Comparison of ENCODE assay signal across 11 mouse cellular contexts in the genomic region with DNA sequence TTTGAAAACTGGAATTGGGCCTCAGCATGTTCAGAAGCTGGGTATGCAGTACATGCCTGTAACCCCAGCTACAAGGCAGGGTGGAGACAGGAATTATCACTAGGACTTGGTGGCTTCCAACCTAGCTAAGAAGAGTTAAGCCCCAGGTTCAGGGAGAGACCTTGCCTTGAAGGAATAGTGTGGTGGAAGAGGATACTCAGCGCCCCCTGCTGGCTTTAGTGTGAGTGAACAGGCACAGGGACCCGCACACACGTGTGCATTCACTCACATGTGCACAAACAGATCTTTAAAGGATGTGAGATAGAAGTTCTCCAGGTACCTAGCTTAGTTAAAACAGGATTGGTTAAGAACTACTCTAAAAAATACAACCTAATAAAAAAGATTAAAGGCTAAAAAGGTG. TPM values are rescaled to one million over a fixed set of nuclear protein-coding genes. Genes with fewer than 3 reads are reported as not detected.
DNase-seq lines count a peak whose midpoint lies in the region; ATAC-seq and TF ChIP-seq lines count a peak whose summit lies in the region.
"Had no signal": no experiment of that assay in that cellular context is flagged by ENCODE, and none has a peak within 500 bp of the region (broad histone marks: within the 10 kb centered on the region; RNA-seq: fewer than 3 reads in every experiment).

No protein-coding gene starts in this region.

- no peak overlapping the region for H3K4me2 ChIP-seq in midbrain, postnatal 0 days (ENCODE audit: low read depth, low read length, poor library complexity, severe bottlenecking)
- H3K4me2 ChIP-seq in midbrain, embryonic 16.5 days (ENCODE audit: low read length) = no peak overlapping the region
- no peak overlapping the region for H3K4me2 ChIP-seq in hindbrain, embryonic 13.5 days
- H3K4me2 ChIP-seq: heart, embryonic 13.5 days; limb, embryonic 12.5 days; neural tube, embryonic 15.5 days had no signal

- WGBS in midbrain, postnatal 0 days = 70% methylated on average over 3 of the region's 3 CpGs
- 73% methylated on average over 3 of the region's 3 CpGs for WGBS in midbrain, embryonic 16.5 days
- WGBS in hindbrain, embryonic 13.5 days = 75% methylated on average over 3 of the region's 3 CpGs

- H3K4me3 ChIP-seq in midbrain, postnatal 0 days (ENCODE audit: low read depth, low read length) = no peak overlapping the region
- no peak overlapping the region for H3K4me3 ChIP-seq in midbrain, embryonic 16.5 days (ENCODE audit: low read depth, low read length)
- H3K4me3 ChIP-seq in hindbrain, embryonic 13.5 days = no peak overlapping the region
- H3K4me3 ChIP-seq: heart, embryonic 13.5 days; limb, embryonic 12.5 days; neural tube, embryonic 15.5 days had no signal

- no peak for ATAC-seq in midbrain, postnatal 0 days (ENCODE audit: low FRiP score)
- no peak for ATAC-seq in midbrain, embryonic 16.5 days
- ATAC-seq in hindbrain, embryonic 13.5 days (ENCODE audit: low FRiP score) = no peak

- H3K27me3 ChIP-seq in midbrain, postnatal 0 days (ENCODE audit: insufficient read depth, low read length) = no peaks in the 10 kb centered on the region
- no peaks in the 10 kb centered on the region for H3K27me3 ChIP-seq in midbrain, embryonic 16.5 days (ENCODE audit: control insufficient read depth, insufficient read depth, low read depth, low read length)
- no peaks in the 10 kb centered on the region for H3K27me3 ChIP-seq in hindbrain, embryonic 13.5 days
- H3K27me3 ChIP-seq: heart, embryonic 13.5 days; limb, embryonic 12.5 days; neural tube, embryonic 15.5 days had no signal

- H3K4me1 ChIP-seq in midbrain, postnatal 0 days (ENCODE audit: insufficient read depth, low read length) = peaks cover 10% of the 10 kb centered on the region
- H3K4me1 ChIP-seq in midbrain, embryonic 16.5 days (ENCODE audit: control insufficient read depth, insufficient read depth, low read length) = peaks cover 12% of the 10 kb centered on the region
- peaks cover 15% of the 10 kb centered on the region for H3K4me1 ChIP-seq in hindbrain, embryonic 13.5 days (replicated peaks)

- H3K27ac ChIP-seq in midbrain, postnatal 0 days (ENCODE audit: low read depth, low read length) = no peak overlapping the region
- H3K27ac ChIP-seq in midbrain, embryonic 16.5 days (ENCODE audit: low read length) = no peak overlapping the region
- H3K27ac ChIP-seq in hindbrain, embryonic 13.5 days = no peak overlapping the region
- H3K27ac ChIP-seq: heart, embryonic 13.5 days; limb, embryonic 12.5 days; neural tube, embryonic 15.5 days had no signal

- no peaks in the 10 kb centered on the region for H3K9me3 ChIP-seq in midbrain, postnatal 0 days (ENCODE audit: low read length)
- no peaks in the 10 kb centered on the region for H3K9me3 ChIP-seq in midbrain, embryonic 16.5 days (replicated peaks; ENCODE audit: control insufficient read depth, low read length, poor library complexity, severe bottlenecking)
- H3K9me3 ChIP-seq in hindbrain, embryonic 13.5 days = no peaks in the 10 kb centered on the region
- H3K9me3 ChIP-seq: heart, embryonic 13.5 days; limb, embryonic 12.5 days; neural tube, embryonic 15.5 days had no signal

- TF ChIP-seq CTCF in midbrain, postnatal 0 days (IDR thresholded peaks at IDR 0.05) = peak; percentile 50

- DNase-seq in embryo, embryonic 10.5 days (ENCODE audit: low spot score) = peak; percentile 21
- no peak for DNase-seq in embryo, embryonic 10 days (ENCODE audit: low spot score)
- DNase-seq in midbrain, postnatal 0 days (ENCODE audit: low spot score) = no peak
- peak; percentile 42 for DNase-seq in c-Kit-positive CD71-positive TER-119-positive erythroid progenitor cells, embryonic 14.5 days (ENCODE audit: low spot score)
- DNase-seq in retina, embryonic 14.5 days (ENCODE audit: low spot score) = peak; percentile 23
- DNase-seq in gastrocnemius, adult 8-10 months (ENCODE audit: low spot score in 2 of 2) = no peak

- peaks cover 15% of the 10 kb centered on the region for H3K36me3 ChIP-seq in midbrain, postnatal 0 days (ENCODE audit: insufficient read depth, low read length)
- H3K36me3 ChIP-seq in midbrain, embryonic 16.5 days (ENCODE audit: control insufficient read depth, insufficient read depth, low read length) = peaks cover 6% of the 10 kb centered on the region
- peaks cover 29% of the 10 kb centered on the region for H3K36me3 ChIP-seq in hindbrain, embryonic 13.5 days

- no peak overlapping the region for H3K9ac ChIP-seq in midbrain, postnatal 0 days (replicated peaks; ENCODE audit: low read length, poor library complexity, severe bottlenecking)
- no peak overlapping the region for H3K9ac ChIP-seq in midbrain, embryonic 16.5 days (ENCODE audit: low read depth, low read length)
- H3K9ac ChIP-seq in hindbrain, embryonic 13.5 days = no peak overlapping the region
- H3K9ac ChIP-seq: heart, embryonic 13.5 days; limb, embryonic 12.5 days; neural tube, embryonic 15.5 days had no signal

RNA-seq across cellular contexts. Expression of a gene that starts 5.8 kb away (rescaled TPM):
- total RNA-seq in midbrain, postnatal 0 days (2014; rRNA removed) = 25.1 and 27.6 TPM in 2 replicates
- 16.3 and 18.9 TPM in 2 replicates for polyA plus RNA-seq in midbrain, postnatal 0 days (2015; fragmentation: Nextera tagmentation; extraction: Ambion mirVana)
- 24.9 and 31.5 TPM in 2 replicates for polyA plus RNA-seq in midbrain, embryonic 16.5 days (2015; fragmentation: Nextera tagmentation; extraction: Ambion mirVana)
- total RNA-seq in gastrocnemius, adult 8-10 months (2022) = 10 to 100 TPM in 1 of 4 experiments, 1 to 10 TPM in 3; 8.4 to 11.9 (median 9.2) TPM
- 37.7 and 42.0 TPM in 2 replicates for polyA plus RNA-seq in hindbrain, embryonic 13.5 days (2015; fragmentation: Nextera tagmentation; extraction: Ambion mirVana)

RNA-seq across cellular contexts. Expression of a gene that starts 5.9 kb away (rescaled TPM):
- total RNA-seq in midbrain, postnatal 0 days (2014; rRNA removed) = 33.4 and 41.8 TPM in 2 replicates
- 45.1 and 45.9 TPM in 2 replicates for polyA plus RNA-seq in midbrain, postnatal 0 days (2015; fragmentation: Nextera tagmentation; extraction: Ambion mirVana)
- 70.2 and 75.7 TPM in 2 replicates for polyA plus RNA-seq in midbrain, embryonic 16.5 days (2015; fragmentation: Nextera tagmentation; extraction: Ambion mirVana)
- total RNA-seq in gastrocnemius, adult 8-10 months (2022) = 10 to 100 TPM; 11.7 to 16.9 (median 13.2) TPM
- polyA plus RNA-seq in hindbrain, embryonic 13.5 days (2015; fragmentation: Nextera tagmentation; extraction: Ambion mirVana) = 87.5 and 91.0 TPM in 2 replicates

RNA-seq across cellular contexts. Expression of a gene that starts 51.8 kb away (rescaled TPM):
- 13.2 and 24.6 TPM in 2 replicates for total RNA-seq in midbrain, postnatal 0 days (2014; rRNA removed)
- 35.5 and 35.9 TPM in 2 replicates for polyA plus RNA-seq in midbrain, postnatal 0 days (2015; fragmentation: Nextera tagmentation; extraction: Ambion mirVana)
- polyA plus RNA-seq in midbrain, embryonic 16.5 days (2015; fragmentation: Nextera tagmentation; extraction: Ambion mirVana) = 28.1 and 34.2 TPM in 2 replicates
- 1 to 10 TPM; 4.9 to 8.6 (median 6.7) TPM for total RNA-seq in gastrocnemius, adult 8-10 months (2022)
- 32.8 and 34.2 TPM in 2 replicates for polyA plus RNA-seq in hindbrain, embryonic 13.5 days (2015; fragmentation: Nextera tagmentation; extraction: Ambion mirVana)

Comparison
In these comparisons a context has a peak if more than half of its experiments do, and no peak if none do; other contexts are left out.
1. DNase-seq: peak in embryo, embryonic 10.5 days (single experiment), c-Kit-positive CD71-positive TER-119-positive erythroid progenitor cells, embryonic 14.5 days (single experiment) and retina, embryonic 14.5 days (single experiment); none in embryo, embryonic 10 days (single experiment), midbrain, postnatal 0 days (single experiment) and gastrocnemius, adult 8-10 months (0 of 2).